Mouse (Mus musculus) CH12.LX (cell line): ENCODE measurements around the gene Trappc12.

Source experiments
- BHLHE40 ChIP-seq: IDR thresholded peaks from 2 replicates; pipeline ENCODE4 v1.6.1; 2011; ENCODE audit warnings: mild to moderate bottlenecking, low read depth, low read length, improper control_type of control experiment
- CTCF ChIP-seq, 2 experiments: IDR thresholded peaks in 1 of 2; conservative IDR thresholded peaks in 1 of 2; 2 replicates each; pipeline ENCODE4 v1.5.1; 2011 to 2012; ENCODE audit warnings: low read depth in 2 of 2, low read length in 2 of 2, improper control_type of control experiment in 1 of 2, inconsistent platforms in 1 of 2, mild to moderate bottlenecking in 1 of 2, moderate library complexity in 1 of 2
- JUN ChIP-seq: IDR thresholded peaks from 2 replicates; pipeline ENCODE4 v1.6.1; 2011; ENCODE audit warnings: low read depth, mild to moderate bottlenecking, low read length, improper control_type of control experiment, moderate library complexity; ENCODE audit not compliant: insufficient read depth
- KAT2A ChIP-seq: IDR thresholded peaks from 2 replicates; pipeline ENCODE4 v1.6.1; 2012; ENCODE audit warnings: low read length, improper control_type of control experiment, inconsistent platforms; ENCODE audit not compliant: insufficient replicate concordance
- MAFK ChIP-seq: IDR thresholded peaks from 2 replicates; pipeline ENCODE4 v1.6.1; 2011; ENCODE audit warnings: low read length, improper control_type of control experiment; ENCODE audit not compliant: insufficient replicate concordance
- POLR2A ChIP-seq: IDR thresholded peaks from 2 replicates; pipeline ENCODE4 v1.6.1; 2011; ENCODE audit warnings: low read depth, mild to moderate bottlenecking, improper control_type of control experiment, low read length
- POLR2AphosphoS2 ChIP-seq: IDR thresholded peaks from 2 replicates; pipeline ENCODE4 v1.6.1; 2011; ENCODE audit warnings: low read depth, low read length, improper control_type of control experiment
- TCF12 ChIP-seq: IDR thresholded peaks from 2 replicates; pipeline ENCODE4 v1.6.1; 2014; ENCODE audit warnings: low read depth, mild to moderate bottlenecking, inconsistent platforms, low read length, improper control_type of control experiment

- TF ChIP-seq KAT2A (no peak), POLR2A (no peak), CTCF (conservative IDR thresholded peaks at IDR 0.05 in 1 of 2, IDR thresholded peaks at IDR 0.05 in 1 of 2; ENCODE audit: low read depth in 2 of 2, low read length in 2 of 2) (no peak), TCF12 (no peak), BHLHE40 (no peak), JUN (no peak), POLR2AphosphoS2 (no peak), MAFK (no peak)
These were observed 51.2 kb downstream of the Trappc12 start for GRCm38 (mm10) chr12:28699086-28699485.
